Mouse (Mus musculus): ENCODE data around the gene Zgrf1. TPM values are rescaled to one million over a fixed set of nuclear protein-coding genes. Genes with fewer than 3 reads are reported as not detected.

Zgrf1 gene
- polyA plus RNA-seq, 1 experiment from 2014 or later = 9.9 TPM

DNA sequence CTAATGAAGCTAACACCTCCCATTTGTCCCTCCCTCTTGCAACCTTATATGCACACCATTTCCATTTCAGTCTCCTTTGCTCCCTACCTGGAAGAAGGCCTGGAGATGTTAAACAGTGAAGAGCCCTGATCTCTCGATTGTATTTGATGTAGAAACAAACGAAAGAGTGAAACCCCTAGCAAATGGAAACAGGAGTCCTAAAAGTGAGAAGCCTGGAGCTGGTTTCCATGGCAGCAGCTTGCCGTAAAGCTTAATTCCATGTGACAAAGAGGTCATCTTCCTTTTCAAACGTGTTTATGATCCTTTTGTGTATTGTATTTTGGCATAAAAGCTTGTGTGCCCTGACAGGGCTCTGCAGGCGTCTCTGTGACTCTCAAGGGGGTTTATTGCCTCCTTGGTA, 88.9 kb downstream of the Zgrf1 start:
- 14% methylated on average over 5 of the region's 5 CpGs for WGBS
- no peak overlapping the region for H3K4me3 ChIP-seq
- no peaks in the 10 kb centered on the region for H3K36me3 ChIP-seq
- no peak overlapping the region for H3K9ac ChIP-seq
- H3K27me3 ChIP-seq (replicated peaks) = peaks cover 97% of the 10 kb centered on the region
- no peak overlapping the region for H3K4me2 ChIP-seq
- ATAC-seq (ENCODE audit: insufficient number of reproducible peaks, low FRiP score) = no peak
- H3K27ac ChIP-seq (ENCODE audit: poor library complexity, severe bottlenecking) = no peak overlapping the region
- peaks cover 10% of the 10 kb centered on the region for H3K4me1 ChIP-seq (replicated peaks)
- H3K9me3 ChIP-seq (replicated peaks) = no peaks in the 10 kb centered on the region

DNA sequence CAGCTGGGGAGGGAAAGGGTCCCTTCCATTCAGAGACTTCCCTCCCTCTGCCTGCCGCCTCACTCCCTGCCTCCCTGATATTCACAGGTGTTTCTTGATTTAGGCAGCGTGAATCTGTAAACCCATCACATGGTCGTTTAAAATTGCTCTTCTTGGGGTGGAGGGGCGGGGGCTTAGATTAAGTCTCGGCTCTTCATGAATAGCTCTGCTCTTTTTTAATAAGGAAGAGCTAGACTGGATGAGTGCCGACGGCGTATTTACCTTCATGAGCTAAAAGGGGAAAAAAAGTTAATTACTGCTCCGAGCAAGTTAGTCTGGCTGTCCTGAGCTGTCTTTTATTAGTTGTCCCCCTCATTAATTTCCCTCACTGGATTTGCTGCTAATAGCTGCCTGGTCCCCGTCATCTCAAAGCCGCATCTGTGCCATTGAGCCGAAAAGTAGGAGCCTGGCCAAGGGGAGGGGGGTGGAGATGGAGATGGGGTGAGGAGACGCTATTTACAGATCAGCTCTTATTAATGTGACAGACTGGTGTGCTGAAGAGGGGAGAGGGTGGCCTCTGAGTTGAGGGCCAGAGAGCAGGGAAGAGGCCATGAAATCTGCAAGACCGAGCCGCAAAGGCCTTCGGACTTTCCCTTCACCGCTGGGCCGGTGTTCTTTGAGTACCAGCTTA, 93.0 kb downstream of the Zgrf1 start:
- Histone ChIP-seq H3K27me3 (replicated peaks) (peaks cover 61% of the 10 kb centered on the region), H3K27ac (ENCODE audit: poor library complexity, severe bottlenecking) (no peak overlapping the region), H3K36me3 (no peaks in the 10 kb centered on the region), H3K9me3 (replicated peaks) (no peaks in the 10 kb centered on the region), H3K4me3 (no peak overlapping the region), H3K4me2 (no peak overlapping the region), H3K9ac (no peak overlapping the region), H3K4me1 (replicated peaks) (no peaks in the 10 kb centered on the region)
- no peak for ATAC-seq (ENCODE audit: insufficient number of reproducible peaks, low FRiP score)
- 50% methylated on average over 18 of the region's 18 CpGs for WGBS

DNA sequence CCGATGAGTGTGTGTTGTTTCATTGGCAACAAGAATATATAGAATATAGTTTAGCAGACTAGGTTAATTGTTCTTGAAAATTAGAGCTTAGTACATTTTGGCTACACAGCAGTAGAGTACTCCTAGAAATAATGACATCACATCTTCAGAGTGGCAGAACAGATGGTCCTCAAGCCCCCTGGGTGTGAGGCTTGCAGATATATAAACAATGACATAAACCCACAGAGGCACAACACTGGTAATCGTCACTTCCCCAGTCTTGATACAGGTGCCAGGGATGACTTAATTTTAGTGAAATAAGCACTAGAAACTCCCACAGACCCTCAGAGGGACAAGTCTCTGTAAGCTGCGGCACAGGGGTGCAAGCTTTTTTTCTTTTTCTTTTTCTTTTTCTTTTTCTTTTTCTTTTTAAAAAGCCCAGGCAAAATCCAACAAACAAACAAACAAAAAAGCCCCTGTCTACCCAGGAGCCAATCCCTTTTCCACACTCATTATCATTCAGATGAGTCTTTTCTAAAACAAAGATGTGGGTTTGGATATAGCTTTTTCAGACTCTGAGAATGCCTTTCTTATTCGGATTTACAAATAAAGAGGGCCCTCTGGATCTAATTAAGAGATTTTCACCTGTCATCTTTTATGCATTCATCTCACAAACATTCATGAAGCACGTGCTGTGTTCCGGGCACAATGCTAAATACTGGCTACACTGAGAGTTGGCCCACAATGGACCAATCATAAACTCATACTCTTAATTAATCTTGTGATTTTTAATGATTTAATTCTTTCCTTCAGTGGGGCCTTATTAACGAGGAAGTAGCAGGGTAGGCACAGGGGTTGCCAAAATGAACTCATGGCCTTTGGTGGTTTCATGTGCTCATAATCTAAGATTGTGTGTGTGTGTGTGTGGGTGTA, 98.7 kb downstream of the Zgrf1 start:
- no peak overlapping the region for H3K4me2 ChIP-seq
- no peak for ATAC-seq (ENCODE audit: insufficient number of reproducible peaks, low FRiP score)
- H3K4me1 ChIP-seq (replicated peaks) = no peaks in the 10 kb centered on the region
- peaks cover 7% of the 10 kb centered on the region for H3K27me3 ChIP-seq (replicated peaks)
- no peak overlapping the region for H3K27ac ChIP-seq (ENCODE audit: poor library complexity, severe bottlenecking)
- no peak overlapping the region for H3K9ac ChIP-seq
- 61% methylated on average over 7 of the region's 7 CpGs for WGBS
- no peaks in the 10 kb centered on the region for H3K36me3 ChIP-seq
- H3K9me3 ChIP-seq (replicated peaks) = peaks cover 3% of the 10 kb centered on the region; the same call in 1 of the 2 replicates
- H3K4me3 ChIP-seq = no peak overlapping the region

DNA sequence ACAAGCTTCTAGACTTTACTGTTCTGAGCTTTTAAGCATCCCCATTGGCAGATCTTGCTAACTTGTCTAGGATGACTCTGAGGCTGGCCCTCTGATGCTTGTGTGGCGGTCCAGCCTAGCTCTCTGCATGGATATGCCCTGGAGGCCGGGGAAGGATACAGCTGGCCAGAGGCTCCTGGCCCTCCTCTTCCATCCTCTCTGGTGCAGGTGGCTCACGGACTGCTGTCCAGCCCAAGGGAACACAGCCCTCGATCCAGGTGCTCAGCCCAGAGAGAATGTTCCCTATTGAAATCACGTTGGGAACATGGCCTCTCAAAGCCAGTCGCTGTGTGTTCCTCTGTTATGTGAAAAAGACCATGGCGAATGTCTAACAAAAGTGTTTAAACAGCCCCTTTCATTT, 107.4 kb downstream of the Zgrf1 start:
- Histone ChIP-seq H3K4me3 (no peak overlapping the region), H3K27me3 (replicated peaks) (no peaks in the 10 kb centered on the region), H3K4me2 (no peak overlapping the region), H3K36me3 (no peaks in the 10 kb centered on the region), H3K27ac (ENCODE audit: poor library complexity, severe bottlenecking) (no peak overlapping the region), H3K9me3 (replicated peaks) (no peaks in the 10 kb centered on the region), H3K4me1 (replicated peaks) (no peaks in the 10 kb centered on the region), H3K9ac (no peak overlapping the region)
- WGBS = 76% methylated on average over 7 of the region's 7 CpGs
- ATAC-seq (ENCODE audit: insufficient number of reproducible peaks, low FRiP score) = no peak

DNA sequence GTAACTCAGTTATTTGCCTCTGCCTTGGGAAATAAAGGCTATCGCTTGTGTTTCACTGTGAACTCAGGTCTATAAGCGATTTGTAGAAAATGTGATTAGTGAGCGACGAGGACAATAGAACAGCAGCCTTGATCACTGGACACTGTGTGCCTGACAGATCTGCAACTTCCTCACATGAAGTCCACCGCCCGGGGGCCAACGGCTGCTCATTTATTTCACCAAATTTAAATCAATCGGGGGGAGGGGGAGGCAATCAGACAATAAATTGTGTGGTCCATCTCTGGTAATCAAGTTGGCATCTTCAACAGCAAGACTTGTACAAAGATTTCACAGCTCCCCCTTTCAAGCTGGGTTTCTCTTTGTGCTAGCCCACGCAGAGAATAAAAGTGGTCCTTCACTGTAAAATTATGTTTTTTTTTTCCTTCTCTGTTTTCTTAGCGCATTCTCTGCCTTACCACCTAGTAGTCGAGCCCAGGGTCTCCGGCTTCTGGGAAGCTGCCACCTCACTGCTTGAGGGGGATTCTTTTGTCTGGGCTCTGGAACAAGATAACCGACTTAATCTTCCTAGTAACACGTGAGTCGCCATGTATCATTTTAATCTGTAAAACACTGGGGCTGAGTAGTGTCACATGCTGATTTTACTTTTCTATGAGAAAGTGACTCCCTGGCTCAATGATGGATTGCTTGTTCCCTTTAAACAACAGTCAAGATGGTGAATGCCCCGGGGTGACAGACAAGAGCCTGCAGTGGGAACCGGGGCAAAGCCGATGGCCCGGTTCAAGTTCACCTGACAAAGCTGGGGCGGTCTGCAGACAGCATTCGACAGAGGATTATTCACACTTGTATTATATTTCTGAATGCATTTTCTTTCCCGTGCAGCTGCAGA, 108.6 kb downstream of the Zgrf1 start:
- WGBS = 71% methylated on average over 22 of the region's 22 CpGs
- Histone ChIP-seq H3K36me3 (no peaks in the 10 kb centered on the region), H3K27me3 (replicated peaks) (no peaks in the 10 kb centered on the region), H3K4me1 (replicated peaks) (no peaks in the 10 kb centered on the region), H3K27ac (ENCODE audit: poor library complexity, severe bottlenecking) (no peak overlapping the region), H3K9ac (no peak overlapping the region), H3K4me3 (no peak overlapping the region), H3K4me2 (no peak overlapping the region), H3K9me3 (replicated peaks) (no peaks in the 10 kb centered on the region)
- ATAC-seq (ENCODE audit: insufficient number of reproducible peaks, low FRiP score) = no peak

MicroRNA genes within 50 kb of the gene (microRNA counts, 519-probe panel; counts per million panel counts)
- microRNA mmu-miR-302a (4,551 counts per million, percentile 44 among the panel's probes with 10 or more counts), microRNA mmu-miR-302b (not detected), microRNA mmu-miR-302c (not detected), microRNA mmu-miR-302d (5,522 counts per million, percentile 66 among the panel's probes with 10 or more counts), microRNA mmu-miR-367 (4,106 counts per million, percentile 36 among the panel's probes with 10 or more counts)

Small RNA genes within 50 kb of the gene (microRNA-seq; reads per million reads assigned to microRNA genes)
- 2,807 reads per million, percentile 86 among the genes with 10 or more reads in this experiment for gene Mir302a
- gene Mir302b = 1,383 reads per million, percentile 81 among the genes with 10 or more reads in this experiment
- gene Mir302c = 316 reads per million, percentile 67 among the genes with 10 or more reads in this experiment
- gene Mir302d = 2,068 reads per million, percentile 83 among the genes with 10 or more reads in this experiment
- 2.4 reads per million, percentile 2 among the genes with 10 or more reads in this experiment for gene Mir367

Other genes starting within 250 kb of the Zgrf1 start
- 42.5 and 45.7 TPM in 2 replicates for gene Ank2, start 54.1 kb upstream of the Zgrf1 start, polyA plus RNA-seq (2016; fragmentation: Nextera tagmentation; extraction: Ambion mirVana)
- gene Larp7, start 140 bp upstream of the Zgrf1 start, polyA plus RNA-seq (2016; fragmentation: Nextera tagmentation; extraction: Ambion mirVana) = 61.2 and 62.6 TPM in 2 replicates
- 0.24 TPM in 1 of 2 replicates, not detected in the other for gene Neurog2, start 79.6 kb downstream of the Zgrf1 start, polyA plus RNA-seq (2016; fragmentation: Nextera tagmentation; extraction: Ambion mirVana)
- 1.5 and 1.6 TPM in 2 replicates for gene Alpk1, start 227.0 kb downstream of the Zgrf1 start, polyA plus RNA-seq (2016; fragmentation: Nextera tagmentation; extraction: Ambion mirVana)
- 2.6 and 2.7 TPM in 2 replicates for gene Tifa, start 236.3 kb downstream of the Zgrf1 start, polyA plus RNA-seq (2016; fragmentation: Nextera tagmentation; extraction: Ambion mirVana)